Mouse (Mus musculus) hindbrain, embryonic 13.5 days (tissue): ENCODE results near the gene Ntan1. TPM values are rescaled to one million over a fixed set of nuclear protein-coding genes. Genes with fewer than 3 reads are reported as not detected.

Experiments
- ATAC-seq: fragments of 200-750 bp; cut with Nextera tagmentation; 2 replicates; pipeline ENCODE4 v1.8.0; 2017; ENCODE audit warnings: moderate TSS enrichment; ENCODE audit not compliant: low FRiP score
- H3K27ac ChIP-seq: fragments of 300-500 bp; sonication (generic); 2 replicates; pipeline ENCODE4 v1.5.1; 2015; ENCODE audit warnings: inconsistent platforms, mild to moderate bottlenecking, moderate library complexity
- H3K27me3 ChIP-seq: fragments of 300-500 bp; sonication (generic); 2 replicates; pipeline ENCODE4 v1.6.1; 2015; ENCODE audit warnings: mild to moderate bottlenecking, inconsistent platforms
- H3K36me3 ChIP-seq: fragments of 300-500 bp; sonication (generic); 2 replicates; pipeline ENCODE4 v1.6.1; 2015; ENCODE audit warnings: mild to moderate bottlenecking, inconsistent platforms
- H3K4me1 ChIP-seq: fragments of 300-500 bp; sonication (generic); replicated peaks from 2 replicates; pipeline ENCODE4 v1.6.1; 2015; ENCODE audit warnings: inconsistent platforms
- H3K4me2 ChIP-seq: fragments of 300-500 bp; sonication (generic); 2 replicates; pipeline ENCODE4 v1.6.1; 2015; ENCODE audit warnings: inconsistent platforms, mild to moderate bottlenecking, moderate library complexity
- H3K4me3 ChIP-seq: fragments of 300-500 bp; sonication (generic); 2 replicates; pipeline ENCODE4 v1.5.1; 2015; ENCODE audit warnings: mild to moderate bottlenecking, inconsistent platforms
- H3K9ac ChIP-seq: fragments of 300-500 bp; sonication (generic); 2 replicates; pipeline ENCODE4 v1.6.1; 2015; ENCODE audit warnings: mild to moderate bottlenecking, inconsistent platforms
- H3K9me3 ChIP-seq: fragments of 300-500 bp; sonication (generic); 2 replicates; pipeline ENCODE4 v1.6.1; 2016; ENCODE audit warnings: inconsistent platforms
- WGBS: fragments of 180-500 bp; shearing (Covaris S2); methylation state at CpG from one replicate; pipeline ENCODE4 v1.1.7; 2015; 5-methylcytosine and 5-hydroxymethylcytosine counted together
- polyA plus RNA-seq: library from polyadenylated mRNA; unstranded; fragments of >200 nt; fragmentation: Nextera tagmentation; extraction: Ambion mirVana; gene quantifications from 2 replicates; pipeline ENCODE4 v1.2.1, GENCODE M21; 2015

Gene Ntan1
- polyA plus RNA-seq, 1 experiment from 2014 or later, result 224 TPM

GRCm38 (mm10) chr16:13807616-13808015 is 11.0 kb upstream of the Ntan1 start:
- Histone ChIP-seq H3K9ac (no peak overlapping the region), H3K9me3 (no peaks in the 10 kb centered on the region), H3K27ac (no peak overlapping the region), H3K4me1 (no peaks in the 10 kb centered on the region), H3K4me3 (no peak overlapping the region), H3K36me3 (peaks cover 96% of the 10 kb centered on the region), H3K4me2 (no peak overlapping the region), H3K27me3 (no peaks in the 10 kb centered on the region)
- no peak for ATAC-seq
- 97% methylated on average over 4 of the region's 4 CpGs for WGBS

- Histone ChIP-seq H3K36me3 (peaks cover 99% of the 10 kb centered on the region), H3K4me2 (no peak overlapping the region), H3K9me3 (no peaks in the 10 kb centered on the region), H3K4me1 (no peaks in the 10 kb centered on the region), H3K27me3 (no peaks in the 10 kb centered on the region), H3K9ac (no peak overlapping the region), H3K27ac (no peak overlapping the region), H3K4me3 (no peak overlapping the region)
- no peak for ATAC-seq
- 95% methylated on average over 7 of the region's 7 CpGs for WGBS
Observed at GRCm38 (mm10) chr16:13808410-13808809, 10.2 kb upstream of the Ntan1 start.

DNA sequence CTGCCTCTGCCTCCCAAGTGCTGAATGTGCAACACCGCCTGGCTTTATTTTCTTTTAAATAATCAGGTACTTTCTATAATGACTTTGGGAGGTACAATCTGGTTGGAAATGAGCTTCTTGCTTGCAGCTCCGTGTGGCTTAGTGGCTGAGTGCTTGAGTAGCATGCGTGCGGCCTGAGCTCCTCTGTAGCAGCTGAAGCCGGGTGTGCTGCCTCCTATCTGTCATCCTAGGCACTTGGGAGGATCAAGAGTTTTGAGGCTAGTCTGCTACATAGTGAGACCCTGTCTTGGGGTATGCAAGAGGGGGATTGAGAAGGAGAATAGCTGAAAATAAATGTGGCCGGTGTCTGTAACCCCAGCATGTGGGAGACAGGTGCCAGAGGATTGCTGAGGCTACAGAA is 6.5 kb upstream of the Ntan1 start:
- H3K36me3 ChIP-seq, result peaks cover 92% of the 10 kb centered on the region
- H3K27me3 ChIP-seq, result no peaks in the 10 kb centered on the region
- 94% methylated on average over 6 of the region's 6 CpGs for WGBS
- no peak overlapping the region for H3K27ac ChIP-seq
- H3K9ac ChIP-seq, result no peak overlapping the region
- no peak for ATAC-seq
- no peaks in the 10 kb centered on the region for H3K4me1 ChIP-seq
- no peaks in the 10 kb centered on the region for H3K9me3 ChIP-seq
- H3K4me3 ChIP-seq, result no peak overlapping the region
- H3K4me2 ChIP-seq, result no peak overlapping the region

- Histone ChIP-seq H3K4me3 (no peak overlapping the region), H3K4me2 (no peak overlapping the region), H3K4me1 (peaks cover 3% of the 10 kb centered on the region; the same call in 1 of the 2 replicates), H3K9ac (no peak overlapping the region), H3K27ac (no peak overlapping the region), H3K9me3 (no peaks in the 10 kb centered on the region), H3K36me3 (peaks cover 83% of the 10 kb centered on the region), H3K27me3 (no peaks in the 10 kb centered on the region)
- WGBS, result over 99% methylated on average over 3 of the region's 3 CpGs
- ATAC-seq, result no peak
Observed at GRCm38 (mm10) chr16:13813200-13813599, 5.4 kb upstream of the Ntan1 start.

DNA sequence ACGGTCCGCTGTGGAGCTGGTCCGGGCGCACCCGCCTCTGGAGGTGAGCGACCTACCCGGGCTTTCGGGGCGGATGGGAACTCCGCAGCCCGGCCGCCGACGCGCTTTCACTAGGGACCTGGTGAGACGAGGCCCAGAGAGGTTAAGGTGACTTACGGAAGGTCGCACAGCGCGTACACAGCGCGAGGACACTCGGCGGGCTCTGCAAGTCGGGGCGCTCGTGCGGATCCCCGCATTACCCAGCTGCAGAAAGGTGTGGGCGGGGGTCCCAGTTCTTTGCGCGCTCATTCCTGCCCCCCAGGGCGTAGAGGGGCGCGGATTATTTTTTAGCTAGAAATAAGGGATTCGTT is 724 bp downstream of the Ntan1 start:
- Histone ChIP-seq H3K36me3 (peaks cover 29% of the 10 kb centered on the region), H3K4me3 (peak overlapping the region; percentile 78), H3K4me2 (peak overlapping the region; percentile 64), H3K4me1 (peaks cover 32% of the 10 kb centered on the region), H3K9ac (peak overlapping the region; percentile 95), H3K9me3 (no peaks in the 10 kb centered on the region), H3K27me3 (no peaks in the 10 kb centered on the region), H3K27ac (peak overlapping the region; percentile 98)
- peak; percentile 53; the same call in 1 of the 2 replicates for ATAC-seq
- WGBS, result under 1% methylated on average over 36 of the region's 36 CpGs

DNA sequence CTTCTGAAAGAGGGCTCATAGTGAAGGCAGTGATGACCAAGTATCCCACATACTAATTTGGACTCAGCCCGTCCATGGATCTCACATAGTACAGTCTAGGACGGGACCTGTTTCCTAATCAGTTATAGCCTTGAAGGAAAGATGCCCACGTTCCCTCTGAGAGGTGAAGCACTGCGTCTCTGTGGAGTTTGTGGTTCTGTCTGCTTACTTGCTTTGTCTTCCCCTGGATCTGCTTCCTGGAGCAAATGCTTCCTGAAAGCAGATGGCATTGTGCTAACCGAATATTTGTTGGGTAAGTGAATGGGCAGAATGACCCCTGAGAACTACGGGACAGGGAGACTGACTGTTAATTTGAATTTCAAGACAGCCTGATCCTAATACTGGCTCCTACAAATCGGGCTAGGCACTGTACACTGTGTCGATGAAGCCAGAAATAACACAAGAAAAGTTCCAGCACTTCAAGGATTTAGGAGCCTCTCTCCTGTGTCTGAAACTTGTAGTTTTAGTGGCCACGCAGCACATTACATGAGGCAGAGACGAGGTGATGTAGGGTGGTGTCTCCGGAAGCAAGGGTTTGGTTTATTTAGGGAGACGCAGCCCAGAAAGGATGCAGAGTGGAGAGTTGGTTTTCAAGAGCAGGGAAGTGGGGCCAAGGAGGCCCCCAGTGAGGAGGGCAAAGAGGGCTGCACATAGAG is 1.3 kb downstream of the Ntan1 start:
- Histone ChIP-seq H3K27me3 (no peaks in the 10 kb centered on the region), H3K4me2 (peak overlapping the region; percentile 64), H3K9me3 (no peaks in the 10 kb centered on the region), H3K4me1 (peaks cover 32% of the 10 kb centered on the region), H3K27ac (peak overlapping the region; percentile 98), H3K36me3 (peaks cover 23% of the 10 kb centered on the region), H3K4me3 (peak overlapping the region; percentile 78), H3K9ac (peak overlapping the region; percentile 95)
- ATAC-seq, result 0 out of 2 replicates have a peak, but pooled peaks have one; percentile 0
- 41% methylated on average over 12 of the region's 12 CpGs for WGBS

GRCm38 (mm10) chr16:13820771-13821170 is 2.1 kb downstream of the Ntan1 start:
- WGBS, result 99% methylated on average over 5 of the region's 5 CpGs
- Histone ChIP-seq H3K27ac (no peak overlapping the region), H3K9ac (0 out of 2 replicates have a peak overlapping the region, but pooled peaks have one; percentile 95), H3K9me3 (no peaks in the 10 kb centered on the region), H3K4me3 (no peak overlapping the region), H3K27me3 (no peaks in the 10 kb centered on the region), H3K36me3 (peaks cover 16% of the 10 kb centered on the region; the same call in 1 of the 2 replicates), H3K4me2 (peak overlapping the region; percentile 64), H3K4me1 (peaks cover 32% of the 10 kb centered on the region)
- ATAC-seq, result no peak

DNA sequence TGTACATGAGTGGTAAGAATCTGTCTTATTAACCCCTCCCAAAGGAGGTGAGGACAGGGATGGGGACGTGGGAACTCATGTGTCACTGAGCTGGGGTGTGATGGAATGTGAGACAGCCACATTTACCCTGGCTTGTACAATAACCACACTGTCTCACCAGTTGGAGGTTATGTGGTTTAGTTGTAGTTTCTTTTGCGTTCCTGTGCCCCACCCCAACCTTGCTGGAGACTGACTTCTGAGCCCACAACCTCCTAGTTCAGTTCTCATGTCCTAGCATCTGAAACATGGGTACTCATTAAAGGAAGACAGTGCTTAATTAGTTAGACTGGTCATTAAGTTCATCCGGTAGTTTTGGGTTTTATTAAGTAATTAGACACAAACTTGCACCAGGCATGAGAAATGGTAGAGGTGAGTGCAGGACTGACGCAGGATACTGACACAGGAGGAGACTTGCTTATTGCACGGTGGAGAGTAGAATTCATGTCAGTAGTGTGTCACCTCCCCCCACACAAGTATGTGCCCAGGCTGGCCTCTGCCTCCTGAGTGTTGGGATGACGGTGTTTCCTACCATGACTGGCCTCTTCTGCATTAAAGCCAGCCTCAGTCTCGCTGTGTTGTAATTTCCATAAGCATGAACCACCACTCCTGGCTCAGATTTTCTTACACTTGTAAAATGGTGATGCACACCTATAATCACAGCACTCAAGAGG is 7.3 kb downstream of the Ntan1 start:
- no peak overlapping the region for H3K4me3 ChIP-seq
- peaks cover 16% of the 10 kb centered on the region for H3K4me1 ChIP-seq
- H3K9me3 ChIP-seq, result no peaks in the 10 kb centered on the region
- 85% methylated on average over 7 of the region's 7 CpGs for WGBS
- H3K27ac ChIP-seq, result no peak overlapping the region
- peaks cover 47% of the 10 kb centered on the region for H3K36me3 ChIP-seq
- no peak overlapping the region for H3K4me2 ChIP-seq
- H3K9ac ChIP-seq, result no peak overlapping the region
- ATAC-seq, result no peak
- no peaks in the 10 kb centered on the region for H3K27me3 ChIP-seq

- H3K27ac ChIP-seq, result no peak overlapping the region
- H3K9ac ChIP-seq, result no peak overlapping the region
- H3K27me3 ChIP-seq, result no peaks in the 10 kb centered on the region
- peaks cover 13% of the 10 kb centered on the region for H3K4me1 ChIP-seq
- H3K4me2 ChIP-seq, result no peak overlapping the region
- no peaks in the 10 kb centered on the region for H3K9me3 ChIP-seq
- no peak for ATAC-seq
- 88% methylated on average over 4 of the region's 4 CpGs for WGBS
- no peak overlapping the region for H3K4me3 ChIP-seq
- peaks cover 52% of the 10 kb centered on the region for H3K36me3 ChIP-seq
Observed at GRCm38 (mm10) chr16:13826511-13826910, 7.9 kb downstream of the Ntan1 start.

- H3K4me2 ChIP-seq, result no peak overlapping the region
- H3K27me3 ChIP-seq, result no peaks in the 10 kb centered on the region
- no peaks in the 10 kb centered on the region for H3K4me1 ChIP-seq
- no peaks in the 10 kb centered on the region for H3K9me3 ChIP-seq
- ATAC-seq, result no peak
- no peak overlapping the region for H3K9ac ChIP-seq
- H3K36me3 ChIP-seq, result peaks cover 88% of the 10 kb centered on the region
- H3K4me3 ChIP-seq, result no peak overlapping the region
- WGBS, result 92% methylated on average over 10 of the region's 10 CpGs
- no peak overlapping the region for H3K27ac ChIP-seq
Observed at GRCm38 (mm10) chr16:13830444-13830843, 11.8 kb downstream of the Ntan1 start.

DNA sequence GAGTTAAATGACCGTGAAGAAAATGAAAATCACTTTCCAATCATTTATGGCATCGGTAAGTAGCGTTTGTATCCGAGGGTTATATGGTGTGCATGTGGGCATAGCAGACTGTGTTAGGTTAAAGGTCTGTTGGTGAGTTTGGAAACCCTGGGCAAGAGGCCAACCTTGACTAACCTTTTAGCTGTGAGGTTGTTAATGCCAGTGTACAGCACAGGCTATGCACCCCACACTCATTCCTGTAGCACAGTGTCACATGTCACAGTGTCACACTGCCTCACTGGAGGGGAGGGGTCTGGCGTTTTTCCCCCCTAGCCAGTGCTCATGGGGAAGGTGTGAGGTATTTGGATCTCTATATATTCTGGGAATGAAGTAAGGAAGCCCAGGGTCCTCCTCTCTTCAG is 13.0 kb downstream of the Ntan1 start:
- Histone ChIP-seq H3K9ac (no peak overlapping the region), H3K27me3 (no peaks in the 10 kb centered on the region), H3K4me1 (no peaks in the 10 kb centered on the region), H3K4me3 (no peak overlapping the region), H3K9me3 (no peaks in the 10 kb centered on the region), H3K36me3 (peaks cover 99% of the 10 kb centered on the region), H3K4me2 (no peak overlapping the region), H3K27ac (no peak overlapping the region)
- whole genome bisulfite sequencing, result 94% methylated on average over 5 of the region's 5 CpGs
- ATAC-seq, result 0 out of 2 replicates have a peak, but pooled peaks have one; percentile 33

DNA sequence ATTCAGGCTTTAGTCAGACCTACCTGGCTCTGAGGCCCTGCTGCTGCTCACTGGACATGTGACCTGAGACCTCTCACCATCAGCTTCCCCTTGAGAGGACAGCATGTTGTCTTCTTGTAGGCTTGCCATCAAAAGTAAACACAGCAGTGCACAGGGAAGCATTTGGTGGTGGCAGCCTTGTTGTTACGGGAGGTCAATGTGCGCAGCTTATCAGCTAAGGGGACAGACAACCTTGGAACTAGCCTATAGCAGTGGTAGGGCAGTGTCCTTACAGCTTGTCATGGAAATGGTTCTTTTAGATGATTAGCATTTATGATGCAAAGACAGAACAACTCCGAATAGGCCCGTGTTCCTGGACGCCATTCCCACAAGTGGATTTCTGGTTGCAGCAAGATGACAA is 15.7 kb downstream of the Ntan1 start:
- Histone ChIP-seq H3K27ac (no peak overlapping the region), H3K36me3 (peaks cover 100% of the 10 kb centered on the region), H3K4me2 (no peak overlapping the region), H3K4me1 (no peaks in the 10 kb centered on the region), H3K4me3 (no peak overlapping the region), H3K9ac (no peak overlapping the region), H3K27me3 (no peaks in the 10 kb centered on the region), H3K9me3 (no peaks in the 10 kb centered on the region)
- WGBS, result 96% methylated on average over 5 of the region's 5 CpGs
- no peak for ATAC-seq

GRCm38 (mm10) chr16:13840056-13840455 is 21.4 kb downstream of the Ntan1 start:
- ATAC-seq, result no peak
- Histone ChIP-seq H3K27ac (no peak overlapping the region), H3K9me3 (no peaks in the 10 kb centered on the region), H3K9ac (no peak overlapping the region), H3K4me2 (no peak overlapping the region), H3K4me3 (no peak overlapping the region), H3K4me1 (no peaks in the 10 kb centered on the region), H3K27me3 (no peaks in the 10 kb centered on the region), H3K36me3 (peaks cover 86% of the 10 kb centered on the region)
- 90% methylated on average over 7 of the region's 7 CpGs for WGBS
